Mouse (Mus musculus): ENCODE data around the gene Gm11111. TPM values are rescaled to one million over a fixed set of nuclear protein-coding genes. Genes with fewer than 3 reads are reported as not detected.

Gene Gm11111
- polyA plus RNA-seq, 1 experiment from 2014 or later = not detected

- peaks cover 3% of the 10 kb centered on the region; the same call in 1 of the 2 replicates for H3K4me1 ChIP-seq (ENCODE audit: control insufficient read depth, insufficient read depth, low read length)
- H3K9me3 ChIP-seq (ENCODE audit: control insufficient read depth, low read length) = no peaks in the 10 kb centered on the region
- H3K27me3 ChIP-seq (replicated peaks; ENCODE audit: control insufficient read depth, insufficient read depth, low read length) = no peaks in the 10 kb centered on the region
- no peak overlapping the region for H3K4me3 ChIP-seq (ENCODE audit: low read length)
- H3K4me2 ChIP-seq (ENCODE audit: low read depth, low read length) = no peak overlapping the region
- H3K9ac ChIP-seq (ENCODE audit: low read depth, low read length) = no peak overlapping the region
- no peak overlapping the region for H3K27ac ChIP-seq (ENCODE audit: low read length)
- ATAC-seq = no peak
- no peaks in the 10 kb centered on the region for H3K36me3 ChIP-seq (ENCODE audit: control insufficient read depth, insufficient read depth, low read length)
- WGBS = 62% methylated on average over 7 of the region's 7 CpGs
Observed at GRCm38 (mm10) chr5:98552811-98553601, 511 bp downstream of the Gm11111 start.

- no peak for ATAC-seq
- Histone ChIP-seq H3K27ac (ENCODE audit: low read length) (no peak overlapping the region), H3K9me3 (ENCODE audit: control insufficient read depth, low read length) (no peaks in the 10 kb centered on the region), H3K4me2 (ENCODE audit: low read depth, low read length) (no peak overlapping the region), H3K4me3 (ENCODE audit: low read length) (no peak overlapping the region), H3K36me3 (ENCODE audit: control insufficient read depth, insufficient read depth, low read length) (no peaks in the 10 kb centered on the region), H3K27me3 (replicated peaks; ENCODE audit: control insufficient read depth, insufficient read depth, low read length) (no peaks in the 10 kb centered on the region), H3K4me1 (ENCODE audit: control insufficient read depth, insufficient read depth, low read length) (no peaks in the 10 kb centered on the region), H3K9ac (ENCODE audit: low read depth, low read length) (no peak overlapping the region)
- WGBS = 76% methylated on average over 4 of the region's 4 CpGs
Observed at GRCm38 (mm10) chr5:98561301-98561700, 8.8 kb downstream of the Gm11111 start.

GRCm38 (mm10) chr5:98562806-98563205, 10.3 kb downstream of the Gm11111 start:
- Histone ChIP-seq H3K4me3 (ENCODE audit: low read length) (no peak overlapping the region), H3K9ac (ENCODE audit: low read depth, low read length) (no peak overlapping the region), H3K4me1 (ENCODE audit: control insufficient read depth, insufficient read depth, low read length) (no peaks in the 10 kb centered on the region), H3K27ac (ENCODE audit: low read length) (no peak overlapping the region), H3K4me2 (ENCODE audit: low read depth, low read length) (no peak overlapping the region), H3K9me3 (ENCODE audit: control insufficient read depth, low read length) (no peaks in the 10 kb centered on the region), H3K27me3 (replicated peaks; ENCODE audit: control insufficient read depth, insufficient read depth, low read length) (no peaks in the 10 kb centered on the region), H3K36me3 (ENCODE audit: control insufficient read depth, insufficient read depth, low read length) (no peaks in the 10 kb centered on the region)
- ATAC-seq = no peak
- 79% methylated on average over 9 of the region's 9 CpGs for whole genome bisulfite sequencing

- Histone ChIP-seq H3K4me2 (ENCODE audit: low read depth, low read length) (no peak overlapping the region), H3K27ac (ENCODE audit: low read length) (no peak overlapping the region), H3K4me3 (ENCODE audit: low read length) (no peak overlapping the region), H3K9me3 (ENCODE audit: control insufficient read depth, low read length) (no peaks in the 10 kb centered on the region), H3K9ac (ENCODE audit: low read depth, low read length) (no peak overlapping the region), H3K4me1 (ENCODE audit: control insufficient read depth, insufficient read depth, low read length) (peaks cover 5% of the 10 kb centered on the region), H3K36me3 (ENCODE audit: control insufficient read depth, insufficient read depth, low read length) (no peaks in the 10 kb centered on the region), H3K27me3 (replicated peaks; ENCODE audit: control insufficient read depth, insufficient read depth, low read length) (no peaks in the 10 kb centered on the region)
- WGBS = 65% methylated on average over 9 of the region's 9 CpGs
- no peak for ATAC-seq
Observed at GRCm38 (mm10) chr5:98563801-98564200, 11.3 kb downstream of the Gm11111 start.

- Histone ChIP-seq H3K27ac (ENCODE audit: low read length) (no peak overlapping the region), H3K9me3 (ENCODE audit: control insufficient read depth, low read length) (no peaks in the 10 kb centered on the region), H3K4me3 (ENCODE audit: low read length) (no peak overlapping the region), H3K4me1 (ENCODE audit: control insufficient read depth, insufficient read depth, low read length) (peaks cover 10% of the 10 kb centered on the region), H3K27me3 (replicated peaks; ENCODE audit: control insufficient read depth, insufficient read depth, low read length) (no peaks in the 10 kb centered on the region), H3K36me3 (ENCODE audit: control insufficient read depth, insufficient read depth, low read length) (no peaks in the 10 kb centered on the region), H3K9ac (ENCODE audit: low read depth, low read length) (no peak overlapping the region), H3K4me2 (ENCODE audit: low read depth, low read length) (no peak overlapping the region)
- 60% methylated on average over 6 of the region's 6 CpGs for WGBS
- ATAC-seq = no peak
Observed at GRCm38 (mm10) chr5:98566461-98567193, 14.1 kb downstream of the Gm11111 start.

- Histone ChIP-seq H3K36me3 (ENCODE audit: control insufficient read depth, insufficient read depth, low read length) (no peaks in the 10 kb centered on the region), H3K4me1 (ENCODE audit: control insufficient read depth, insufficient read depth, low read length) (peaks cover 10% of the 10 kb centered on the region), H3K9me3 (ENCODE audit: control insufficient read depth, low read length) (no peaks in the 10 kb centered on the region), H3K4me3 (ENCODE audit: low read length) (no peak overlapping the region), H3K9ac (ENCODE audit: low read depth, low read length) (no peak overlapping the region), H3K27me3 (replicated peaks; ENCODE audit: control insufficient read depth, insufficient read depth, low read length) (no peaks in the 10 kb centered on the region), H3K4me2 (ENCODE audit: low read depth, low read length) (no peak overlapping the region), H3K27ac (ENCODE audit: low read length) (peak overlapping the region; percentile 37; the same call in 1 of the 2 replicates)
- WGBS = 86% methylated on average over 4 of the region's 4 CpGs
- 0 out of 2 replicates have a peak, but pooled peaks have one; percentile 13 for ATAC-seq
Observed at GRCm38 (mm10) chr5:98568481-98568880, 16.0 kb downstream of the Gm11111 start.

- Histone ChIP-seq H3K27me3 (replicated peaks; ENCODE audit: control insufficient read depth, insufficient read depth, low read length) (no peaks in the 10 kb centered on the region), H3K4me1 (ENCODE audit: control insufficient read depth, insufficient read depth, low read length) (peaks cover 10% of the 10 kb centered on the region), H3K36me3 (ENCODE audit: control insufficient read depth, insufficient read depth, low read length) (no peaks in the 10 kb centered on the region), H3K4me2 (ENCODE audit: low read depth, low read length) (0 out of 2 replicates have a peak overlapping the region, but pooled peaks have one; percentile 2), H3K4me3 (ENCODE audit: low read length) (no peak overlapping the region), H3K9me3 (ENCODE audit: control insufficient read depth, low read length) (no peaks in the 10 kb centered on the region), H3K27ac (ENCODE audit: low read length) (peak overlapping the region; percentile 37; the same call in 1 of the 2 replicates), H3K9ac (ENCODE audit: low read depth, low read length) (no peak overlapping the region)
- ATAC-seq = peak; percentile 98
- WGBS = 27% methylated on average over 3 of the region's 3 CpGs
Observed at GRCm38 (mm10) chr5:98569029-98569513, 16.6 kb downstream of the Gm11111 start.

GRCm38 (mm10) chr5:98572392-98572791, 19.9 kb downstream of the Gm11111 start:
- Histone ChIP-seq H3K27ac (ENCODE audit: low read length) (no peak overlapping the region), H3K4me1 (ENCODE audit: control insufficient read depth, insufficient read depth, low read length) (peaks cover 10% of the 10 kb centered on the region), H3K9me3 (ENCODE audit: control insufficient read depth, low read length) (no peaks in the 10 kb centered on the region), H3K4me2 (ENCODE audit: low read depth, low read length) (no peak overlapping the region), H3K9ac (ENCODE audit: low read depth, low read length) (no peak overlapping the region), H3K36me3 (ENCODE audit: control insufficient read depth, insufficient read depth, low read length) (no peaks in the 10 kb centered on the region), H3K27me3 (replicated peaks; ENCODE audit: control insufficient read depth, insufficient read depth, low read length) (no peaks in the 10 kb centered on the region), H3K4me3 (ENCODE audit: low read length) (no peak overlapping the region)
- ATAC-seq = no peak
- WGBS = 65% methylated on average over 4 of the region's 4 CpGs

- 57% methylated on average over 12 of the region's 12 CpGs for WGBS
- H3K9me3 ChIP-seq (ENCODE audit: control insufficient read depth, low read length) = no peaks in the 10 kb centered on the region
- H3K4me1 ChIP-seq (ENCODE audit: control insufficient read depth, insufficient read depth, low read length) = no peaks in the 10 kb centered on the region
- ATAC-seq = no peak
- H3K27ac ChIP-seq (ENCODE audit: low read length) = no peak overlapping the region
- H3K9ac ChIP-seq (ENCODE audit: low read depth, low read length) = no peak overlapping the region
- no peak overlapping the region for H3K4me2 ChIP-seq (ENCODE audit: low read depth, low read length)
- no peaks in the 10 kb centered on the region for H3K27me3 ChIP-seq (replicated peaks; ENCODE audit: control insufficient read depth, insufficient read depth, low read length)
- H3K36me3 ChIP-seq (ENCODE audit: control insufficient read depth, insufficient read depth, low read length) = no peaks in the 10 kb centered on the region
- no peak overlapping the region for H3K4me3 ChIP-seq (ENCODE audit: low read length)
Observed at GRCm38 (mm10) chr5:98574711-98575470, 22.4 kb downstream of the Gm11111 start.

All from intestine, embryonic 16.5 days (tissue).